ENCODE assay signal across 15 mouse cellular contexts in the genomic region with DNA sequence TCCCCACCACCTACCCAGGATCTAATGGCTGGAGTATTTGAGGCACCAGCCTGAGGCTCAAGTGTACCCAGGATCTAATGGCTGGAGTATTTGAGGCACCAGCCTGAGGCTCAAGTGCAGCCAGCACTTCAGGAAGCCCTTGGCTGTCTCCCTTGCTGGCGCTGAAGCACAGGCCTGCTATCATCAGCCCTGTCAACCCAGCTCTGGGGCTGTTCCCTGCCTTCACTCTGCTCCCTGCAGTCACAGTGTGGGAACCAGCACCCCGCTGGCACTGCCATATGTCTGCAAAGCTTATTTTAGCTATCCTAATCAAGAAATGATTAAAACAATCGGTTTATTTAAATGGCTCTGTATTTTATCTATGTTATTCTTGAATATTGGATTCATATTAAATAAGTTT.
DNase-seq lines count a peak whose midpoint lies in the region; ATAC-seq and TF ChIP-seq lines count a peak whose summit lies in the region.
"Had no signal": no experiment of that assay in that cellular context is flagged by ENCODE, and none has a peak within 500 bp of the region (broad histone marks: within the 10 kb centered on the region; RNA-seq: fewer than 3 reads in every experiment).

No protein-coding gene starts in this region.

- H3K27ac ChIP-seq in heart, embryonic 14.5 days (replicated peaks in 1 of 2; ENCODE audit: control insufficient read depth in 1 of 2, insufficient read depth in 1 of 2, low read depth in 2 of 2, low read length in 2 of 2), result peak overlapping the region in 1 of 2 experiments; percentile 53; a peak in 1 of 4 replicates
- H3K27ac ChIP-seq in midbrain, embryonic 11.5 days (ENCODE audit: low read depth, low read length), result no peak overlapping the region
- no peak overlapping the region for H3K27ac ChIP-seq in midbrain, postnatal 0 days (ENCODE audit: low read depth, low read length)
- H3K27ac ChIP-seq: gastrocnemius, adult 2 months; lung, embryonic 15.5 days had no signal

- H3K9me3 ChIP-seq in heart, embryonic 14.5 days (ENCODE audit: control insufficient read depth, low read length), result no peaks in the 10 kb centered on the region
- no peaks in the 10 kb centered on the region for H3K9me3 ChIP-seq in midbrain, embryonic 11.5 days (ENCODE audit: control insufficient read depth, low read length)
- H3K9me3 ChIP-seq in midbrain, postnatal 0 days (ENCODE audit: low read length), result no peaks in the 10 kb centered on the region
- H3K9me3 ChIP-seq: lung, embryonic 15.5 days had no signal

- H3K9ac ChIP-seq in heart, embryonic 14.5 days (ENCODE audit: low read length), result no peak overlapping the region
- H3K9ac ChIP-seq in midbrain, embryonic 11.5 days (ENCODE audit: low read length), result no peak overlapping the region
- no peak overlapping the region for H3K9ac ChIP-seq in midbrain, postnatal 0 days (replicated peaks; ENCODE audit: low read length, poor library complexity, severe bottlenecking)
- H3K9ac ChIP-seq: lung, embryonic 15.5 days had no signal

- H3K36me3 ChIP-seq in heart, embryonic 14.5 days (ENCODE audit: control insufficient read depth, insufficient read depth, low read length), result no peaks in the 10 kb centered on the region
- H3K36me3 ChIP-seq in midbrain, embryonic 11.5 days (ENCODE audit: control insufficient read depth, insufficient read depth, low read length), result no peaks in the 10 kb centered on the region
- H3K36me3 ChIP-seq in midbrain, postnatal 0 days (ENCODE audit: insufficient read depth, low read length), result no peaks in the 10 kb centered on the region
- H3K36me3 ChIP-seq: G1E; lung, embryonic 15.5 days had no signal

- peak; percentile 44; the same call in 1 of the 2 replicates for ATAC-seq in heart, embryonic 14.5 days (ENCODE audit: insufficient number of reproducible peaks, insufficient read depth, low FRiP score, low read depth)
- ATAC-seq in midbrain, embryonic 11.5 days (ENCODE audit: low FRiP score), result no peak
- ATAC-seq in midbrain, postnatal 0 days (ENCODE audit: low FRiP score), result no peak
- ATAC-seq: intestine, embryonic 16.5 days had no signal

- no peak overlapping the region for H3K4me3 ChIP-seq in heart, embryonic 14.5 days (ENCODE audit: control insufficient read depth in 1 of 2, insufficient read depth in 1 of 2, low read depth in 1 of 2, low read length in 2 of 2)
- no peak overlapping the region for H3K4me3 ChIP-seq in midbrain, embryonic 11.5 days (ENCODE audit: low read depth, low read length)
- H3K4me3 ChIP-seq in midbrain, postnatal 0 days (ENCODE audit: low read depth, low read length), result no peak overlapping the region
- H3K4me3 ChIP-seq: erythroblast, embryonic 14.5 days; gastrocnemius, adult 2 months; lung, embryonic 15.5 days had no signal

- H3K4me1 ChIP-seq in heart, embryonic 14.5 days (ENCODE audit: control insufficient read depth in 2 of 2, insufficient read depth in 2 of 2, low read length in 2 of 2), result peaks cover 10 to 11% of the 10 kb centered on the region in 2 experiments
- H3K4me1 ChIP-seq in midbrain, embryonic 11.5 days (ENCODE audit: control insufficient read depth, insufficient read depth, low read length), result no peaks in the 10 kb centered on the region; the same call in 1 of the 2 replicates
- no peaks in the 10 kb centered on the region for H3K4me1 ChIP-seq in midbrain, postnatal 0 days (ENCODE audit: insufficient read depth, low read length)
- H3K4me1 ChIP-seq: lung, embryonic 15.5 days had no signal

- H3K27me3 ChIP-seq in heart, embryonic 14.5 days (ENCODE audit: control insufficient read depth, insufficient read depth, low read length), result no peaks in the 10 kb centered on the region
- no peaks in the 10 kb centered on the region for H3K27me3 ChIP-seq in midbrain, embryonic 11.5 days (ENCODE audit: control insufficient read depth, insufficient read depth, low read length)
- H3K27me3 ChIP-seq in midbrain, postnatal 0 days (ENCODE audit: insufficient read depth, low read length), result no peaks in the 10 kb centered on the region
- H3K27me3 ChIP-seq: lung, embryonic 15.5 days had no signal

- no peak for TF ChIP-seq CTCF in midbrain, postnatal 0 days (IDR thresholded peaks at IDR 0.05)

- DNase-seq in heart, adult 9 months (ENCODE audit: low spot score in 2 of 2), result no peak
- peak; percentile 78 for DNase-seq in midbrain, embryonic 11.5 days (ENCODE audit: low spot score, missing footprints)
- DNase-seq in midbrain, postnatal 0 days (ENCODE audit: low spot score), result no peak
- DNase-seq in cerebellum, postnatal 10 days, result peak; percentile 74 to 91
- DNase-seq in lung, postnatal 4 days, result no peak
- no peak for DNase-seq in spleen, postnatal 4 days (ENCODE audit: low spot score in 2 of 2)
- DNase-seq: adrenal gland, postnatal 10 days; gastrocnemius, adult 2 months; kidney, postnatal 14 days had no signal

- H3K4me2 ChIP-seq in heart, embryonic 14.5 days (ENCODE audit: low read length), result no peak overlapping the region
- H3K4me2 ChIP-seq in midbrain, embryonic 11.5 days, result no peak overlapping the region
- no peak overlapping the region for H3K4me2 ChIP-seq in midbrain, postnatal 0 days (ENCODE audit: low read depth, low read length, poor library complexity, severe bottlenecking)
- H3K4me2 ChIP-seq: heart, embryonic 11.5 days; lung, embryonic 15.5 days had no signal

- WGBS in heart, embryonic 14.5 days, result 19% methylated on average over 3 of the region's 3 CpGs
- 59% methylated on average over 3 of the region's 3 CpGs for WGBS in midbrain, embryonic 11.5 days
- 58% methylated on average over 3 of the region's 3 CpGs for WGBS in midbrain, postnatal 0 days

Comparison
In these comparisons a context has a peak if more than half of its experiments do, and no peak if none do; other contexts are left out.
1. DNase-seq: peak in midbrain, embryonic 11.5 days (single experiment) and cerebellum, postnatal 10 days (2 of 2); none in heart, adult 9 months (0 of 2), midbrain, postnatal 0 days (single experiment), lung, postnatal 4 days (0 of 2) and spleen, postnatal 4 days (0 of 2).